Mouse (Mus musculus) embryonic fibroblast, embryonic 13.5 days (primary cell): ENCODE results near the gene Exoc4.

Experiments
- CTCF ChIP-seq: IDR thresholded peaks from 2 replicates; pipeline ENCODE4 v1.5.1; 2011; ENCODE audit warnings: mild to moderate bottlenecking, control low read depth, low read length, moderate library complexity, borderline replicate concordance; ENCODE audit not compliant: insufficient read depth
- POLR2A ChIP-seq: IDR thresholded peaks from 2 replicates; pipeline ENCODE4 v1.6.1; 2011; ENCODE audit warnings: low read depth, mild to moderate bottlenecking, control low read depth, low read length, moderate library complexity

- TF ChIP-seq POLR2A (no peak), CTCF (no peak)
Measured at GRCm38 (mm10) chr6:33542712-33543111, 293.8 kb downstream of the Exoc4 start.
